Mouse (Mus musculus) embryonic fibroblast, embryonic 13.5 days (primary cell): ENCODE measurements around the gene C1qtnf1.

Experiments
- CTCF ChIP-seq: IDR thresholded peaks from 2 replicates; pipeline ENCODE4 v1.5.1; 2011; ENCODE audit warnings: mild to moderate bottlenecking, control low read depth, low read length, moderate library complexity, borderline replicate concordance; ENCODE audit not compliant: insufficient read depth
- POLR2A ChIP-seq: IDR thresholded peaks from 2 replicates; pipeline ENCODE4 v1.6.1; 2011; ENCODE audit warnings: low read depth, mild to moderate bottlenecking, control low read depth, low read length, moderate library complexity

- no peak for TF ChIP-seq POLR2A
- TF ChIP-seq CTCF = no peak
Measured at GRCm38 (mm10) chr11:118486881-118487772, 59.1 kb downstream of the C1qtnf1 start.
